Mouse (Mus musculus): ENCODE measurements around the gene AI837181.
A peak's percentile ranks its signal among the peaks of the same experiment; 100 is the strongest.

The AI837181 gene

GRCm38 (mm10) chr19:5472857-5473256 lies 47.9 kb downstream of the AI837181 start:
- no peak for DNase-seq (ENCODE audit: low spot score in 2 of 2)

- peak; percentile 54 to 65 for DNase-seq (ENCODE audit: low spot score in 2 of 2)
Measured at GRCm38 (mm10) chr19:5473720-5474119, 48.8 kb downstream of the AI837181 start, which contains the start of gene Efemp2. Gene Efemp2 (plus strand): TSS chr19:5473954.

GRCm38 (mm10) chr19:5474281-5475068 lies 49.5 kb downstream of the AI837181 start:
- DNase-seq (ENCODE audit: low spot score in 2 of 2), result no peak

GRCm38 (mm10) chr19:5475069-5475714 lies 50.2 kb downstream of the AI837181 start:
- DNase-seq (ENCODE audit: low spot score in 2 of 2), result no peak
